ENCODE assay signal across 7 mouse cellular contexts in genomic region chr2:16355611-16356105, GRCm38 (mm10). TPM values are rescaled to one million over a fixed set of nuclear protein-coding genes. Genes with fewer than 3 reads are reported as not detected.
A peak's percentile ranks its signal among the peaks of the same experiment; 100 is the strongest.
DNase-seq lines count a peak whose midpoint lies in the region; ATAC-seq and TF ChIP-seq lines count a peak whose summit lies in the region.

No protein-coding gene starts in this region.

- H3K27me3 ChIP-seq in hindbrain, embryonic 16.5 days (replicated peaks; ENCODE audit: control insufficient read depth, insufficient read depth, low read length) = no peaks in the 10 kb centered on the region
- no peaks in the 10 kb centered on the region for H3K27me3 ChIP-seq in lung, embryonic 16.5 days (ENCODE audit: control insufficient read depth, insufficient read depth, low read depth, low read length)

- DNase-seq in left cerebral cortex, adult 2 months (ENCODE audit: extremely low spot score in 1 of 2, low spot score in 2 of 2) = no peak
- no peak for DNase-seq in left cerebral cortex, adult 11 months (ENCODE audit: low spot score)
- peak; percentile 89 for DNase-seq in embryo, embryonic 9.5 days (ENCODE audit: extremely low spot score)
- DNase-seq in right cerebral cortex, postnatal 25 days = peak; percentile 57

- H3K36me3 ChIP-seq in hindbrain, embryonic 16.5 days (ENCODE audit: control insufficient read depth, insufficient read depth, low read length) = no peaks in the 10 kb centered on the region
- H3K36me3 ChIP-seq in lung, embryonic 16.5 days (ENCODE audit: control insufficient read depth, insufficient read depth, low read length) = no peaks in the 10 kb centered on the region

- no peak for TF ChIP-seq CTCF in left cerebral cortex, adult 2 months (IDR thresholded peaks at IDR 0.05)

- intact Hi-C loops in left cerebral cortex, adult 2 months (cut with DNase I) = loop anchor here (1.0 to 5.0 kb wide), 10 partner anchors 127 to 1301 kb away; partner anchors contain the start of gene Nsun6

- peak overlapping the region; percentile 93 for H3K27ac ChIP-seq in left cerebral cortex, adult 2 months
- peak overlapping the region; percentile 94 for H3K27ac ChIP-seq in hindbrain, embryonic 16.5 days (ENCODE audit: low read depth, low read length)
- H3K27ac ChIP-seq in lung, embryonic 16.5 days (ENCODE audit: low read length) = peak overlapping the region; percentile 89

- peak; percentile 45 for ATAC-seq in activated CD4-positive, CD25-positive, alpha-beta regulatory T cell, adult 4 months
- ATAC-seq in hindbrain, embryonic 16.5 days = peak; percentile 93
- ATAC-seq in lung, embryonic 16.5 days (ENCODE audit: low read depth) = peak; percentile 73

- under 1% methylated on average over 22 of the region's 22 CpGs for WGBS in hindbrain, embryonic 16.5 days
- whole genome bisulfite sequencing in lung, embryonic 16.5 days = 0% methylated on average over 22 of the region's 22 CpGs

- H3K9ac ChIP-seq in hindbrain, embryonic 16.5 days (ENCODE audit: low read depth, low read length) = peak overlapping the region; percentile 88
- H3K9ac ChIP-seq in lung, embryonic 16.5 days (ENCODE audit: low read length) = peak overlapping the region; percentile 83

- peak overlapping the region; percentile 72 for H3K4me3 ChIP-seq in left cerebral cortex, adult 2 months
- peak overlapping the region; percentile 83 for H3K4me3 ChIP-seq in hindbrain, embryonic 16.5 days (ENCODE audit: low read length)
- peak overlapping the region; percentile 79 for H3K4me3 ChIP-seq in lung, embryonic 16.5 days (ENCODE audit: low read length)

- H3K9me3 ChIP-seq in hindbrain, embryonic 16.5 days (ENCODE audit: control insufficient read depth, low read length) = no peaks in the 10 kb centered on the region
- no peaks in the 10 kb centered on the region for H3K9me3 ChIP-seq in lung, embryonic 16.5 days (ENCODE audit: control insufficient read depth, low read length)

- H3K4me2 ChIP-seq in hindbrain, embryonic 16.5 days (ENCODE audit: low read length) = peak overlapping the region; percentile 87
- peak overlapping the region; percentile 84 for H3K4me2 ChIP-seq in lung, embryonic 16.5 days (ENCODE audit: low read depth, low read length)

- peaks cover 3% of the 10 kb centered on the region for H3K4me1 ChIP-seq in hindbrain, embryonic 16.5 days (ENCODE audit: control insufficient read depth, insufficient read depth, low read depth, low read length)
- peaks cover 12% of the 10 kb centered on the region for H3K4me1 ChIP-seq in lung, embryonic 16.5 days (replicated peaks; ENCODE audit: control insufficient read depth, insufficient read depth, low read length)

RNA-seq across cellular contexts. Expression of gene Plxdc2, which starts 0.4 kb away (rescaled TPM):
- 10 to 100 TPM; 29.8 to 32.3 TPM for total RNA-seq in left cerebral cortex, adult 2 months (2021)
- polyA plus RNA-seq in activated CD4-positive, CD25-positive, alpha-beta regulatory T cell, adult 4 months (2017; shearing (Covaris generic)) = 1 to 10 TPM in 1 of 2 experiments, under 1 TPM in 1; 0.22 to 1.9 TPM
- 30.6 and 33.9 TPM in 2 replicates for polyA plus RNA-seq in hindbrain, embryonic 16.5 days (2015; fragmentation: Nextera tagmentation; extraction: Ambion mirVana)
- polyA plus RNA-seq in lung, embryonic 16.5 days (2015; fragmentation: Nextera tagmentation; extraction: Ambion mirVana) = 70.1 TPM in 2 replicates

Comparison
In these comparisons a context has a peak if more than half of its experiments do, and no peak if none do; other contexts are left out.
1. DNase-seq: peak in embryo, embryonic 9.5 days (single experiment) and right cerebral cortex, postnatal 25 days (single experiment); none in left cerebral cortex, adult 2 months (0 of 2) and left cerebral cortex, adult 11 months (single experiment).
2. RNA of gene Plxdc2, which starts 0.4 kb away (polyA plus RNA-seq): 70.1 TPM in lung, embryonic 16.5 days and 30.6 to 33.9 TPM in hindbrain, embryonic 16.5 days; 0.22 to 1.9 TPM in activated CD4-positive, CD25-positive, alpha-beta regulatory T cell, adult 4 months; every median in the first group is over 10 times any median in the second.
3. Peak in every context shown above with its lines, with median percentiles within 50 percentile points of each other: H3K27ac ChIP-seq, H3K4me3 ChIP-seq and ATAC-seq.